In genomic region chr7:48870579-48871180, GRCm38 (mm10) we compare ENCODE assay signal across 23 mouse cellular contexts. TPM values are rescaled to one million over a fixed set of nuclear protein-coding genes. Genes with fewer than 3 reads are reported as not detected.
"Had no signal": no experiment of that assay in that cellular context is flagged by ENCODE, and none has a peak within 500 bp of the region (broad histone marks: within the 10 kb centered on the region; RNA-seq: fewer than 3 reads in every experiment).

No protein-coding gene starts in this region.

- H3K9me3 ChIP-seq: limb, embryonic 12.5 days; limb, embryonic 15.5 days; midbrain, embryonic 12.5 days; midbrain, embryonic 15.5 days; neural tube, embryonic 13.5 days had no signal

- DNase-seq: kidney, adult 2 months; kidney, postnatal 10 days; kidney, postnatal 36 days; left cerebral cortex, postnatal 4 days; lung, embryonic 14.5 days; thymus, adult 2 months; thymus, postnatal 14 days; thymus, postnatal 4 days had no signal

- H3K36me3 ChIP-seq: midbrain, embryonic 15.5 days had no signal

- H3K4me1 ChIP-seq: limb, embryonic 12.5 days; limb, embryonic 15.5 days; midbrain, embryonic 12.5 days; midbrain, embryonic 15.5 days; neural tube, embryonic 13.5 days had no signal

- H3K27ac ChIP-seq: limb, embryonic 12.5 days; limb, embryonic 15.5 days; liver, embryonic 14.5 days; macrophage; midbrain, embryonic 12.5 days; midbrain, embryonic 15.5 days; neural tube, embryonic 13.5 days had no signal

- H3K9ac ChIP-seq: limb, embryonic 12.5 days; limb, embryonic 15.5 days; liver, embryonic 14.5 days; lung, embryonic 14.5 days; midbrain, embryonic 12.5 days; midbrain, embryonic 15.5 days; neural tube, embryonic 13.5 days had no signal

- H3K27me3 ChIP-seq: limb, embryonic 12.5 days; limb, embryonic 15.5 days; midbrain, embryonic 12.5 days; midbrain, embryonic 15.5 days; neural tube, embryonic 13.5 days had no signal

- ATAC-seq: inflammation-experienced regulatory T-cells, adult 6 months; intestine, embryonic 16.5 days; lung, postnatal 0 days; midbrain, embryonic 15.5 days had no signal

- H3K4me3 ChIP-seq: limb, embryonic 12.5 days; limb, embryonic 15.5 days; midbrain, embryonic 12.5 days; midbrain, embryonic 15.5 days; neural tube, embryonic 13.5 days had no signal

- H3K4me2 ChIP-seq: limb, embryonic 12.5 days; limb, embryonic 15.5 days; lung, embryonic 14.5 days; midbrain, embryonic 12.5 days; midbrain, embryonic 15.5 days; neural tube, embryonic 13.5 days had no signal

RNA-seq across cellular contexts. Expression of gene Csrp3, which starts 22.8 kb away (rescaled TPM):
- total RNA-seq: layer of hippocampus, adult 8-10 months; layer of hippocampus, postnatal 14 days; left cerebral cortex, postnatal 14 days; left cerebral cortex, postnatal 4 days; neutrophil, adult 5-6 weeks had no signal
- polyA plus RNA-seq: inflammation-experienced regulatory T-cells, adult 6 months; macrophage; small intestine, adult 2 months had no signal
